Mouse (Mus musculus) cerebellum, postnatal 10 days (tissue): ENCODE measurements around the gene Lmo4.

Experiments used
- DNase-seq, 2 experiments: peaks; one replicate each; pipeline ENCODE4 v3.0.0; 2021; ENCODE audit warnings: mixed read lengths in 2 of 2

The Lmo4 gene

GRCm38 (mm10) chr3:144204413-144205311, at the start of gene Lmo4:
Lmo4 (minus strand) TSS chr3:144205220.
- DNase-seq, result peak; percentile 87 to 91

GRCm38 (mm10) chr3:144254281-144254680, 49.3 kb upstream of the Lmo4 start:
- no peak for DNase-seq

- no peak for DNase-seq
These were observed 48.0 kb upstream of the Lmo4 start for GRCm38 (mm10) chr3:144253018-144253417.

GRCm38 (mm10) chr3:144252109-144252508, 47.1 kb upstream of the Lmo4 start:
- no peak for DNase-seq

- peak; percentile 87 to 90 for DNase-seq
These were observed 37.1 kb upstream of the Lmo4 start for GRCm38 (mm10) chr3:144242025-144242673.

GRCm38 (mm10) chr3:144241161-144241560, 36.1 kb upstream of the Lmo4 start:
- no peak for DNase-seq

GRCm38 (mm10) chr3:144238482-144238881, 33.5 kb upstream of the Lmo4 start:
- no peak for DNase-seq

- DNase-seq, result no peak
These were observed 27.5 kb upstream of the Lmo4 start for GRCm38 (mm10) chr3:144232347-144233008.

GRCm38 (mm10) chr3:144231931-144232330, 26.9 kb upstream of the Lmo4 start:
- no peak for DNase-seq

- no peak for DNase-seq
These were observed 26.4 kb upstream of the Lmo4 start for GRCm38 (mm10) chr3:144231419-144231818.

GRCm38 (mm10) chr3:144230016-144230415, 25.0 kb upstream of the Lmo4 start:
- no peak for DNase-seq

- no peak for DNase-seq
These were observed 24.3 kb upstream of the Lmo4 start for GRCm38 (mm10) chr3:144229312-144229711.

- DNase-seq, result peak; percentile 45 to 61
These were observed 20.6 kb upstream of the Lmo4 start for GRCm38 (mm10) chr3:144225456-144226240.

GRCm38 (mm10) chr3:144224594-144224993, 19.6 kb upstream of the Lmo4 start:
- DNase-seq, result no peak

GRCm38 (mm10) chr3:144223377-144224105, 18.5 kb upstream of the Lmo4 start:
- DNase-seq, result no peak

GRCm38 (mm10) chr3:144222381-144222780, 17.4 kb upstream of the Lmo4 start:
- DNase-seq, result no peak

- DNase-seq, result peak; percentile 83 to 85
These were observed 2.5 kb upstream of the Lmo4 start for GRCm38 (mm10) chr3:144207498-144207897.

- DNase-seq, result no peak
These were observed 1.9 kb upstream of the Lmo4 start for GRCm38 (mm10) chr3:144206942-144207341.

GRCm38 (mm10) chr3:144206261-144206660, 1.2 kb upstream of the Lmo4 start:
- no peak for DNase-seq

- peak; percentile 95 to 97 for DNase-seq
These were observed 532 bp upstream of the Lmo4 start for GRCm38 (mm10) chr3:144205351-144206153.

- DNase-seq, result peak in 1 of 2 experiments; percentile 35
These were observed 1.0 kb downstream of the Lmo4 start for GRCm38 (mm10) chr3:144203988-144204412.
